Mouse (Mus musculus): ENCODE data around the gene 0610010F05Rik. TPM values are rescaled to one million over a fixed set of nuclear protein-coding genes. Genes with fewer than 3 reads are reported as not detected.
"Not testable (repeated sequence)": the region's sequence is repeated elsewhere in the genome, so short reads cannot be mapped to it uniquely, and the experiment has no call there.

The 0610010F05Rik gene
- polyA plus RNA-seq, 1 experiment from 2014 or later = 8.2 TPM

DNA sequence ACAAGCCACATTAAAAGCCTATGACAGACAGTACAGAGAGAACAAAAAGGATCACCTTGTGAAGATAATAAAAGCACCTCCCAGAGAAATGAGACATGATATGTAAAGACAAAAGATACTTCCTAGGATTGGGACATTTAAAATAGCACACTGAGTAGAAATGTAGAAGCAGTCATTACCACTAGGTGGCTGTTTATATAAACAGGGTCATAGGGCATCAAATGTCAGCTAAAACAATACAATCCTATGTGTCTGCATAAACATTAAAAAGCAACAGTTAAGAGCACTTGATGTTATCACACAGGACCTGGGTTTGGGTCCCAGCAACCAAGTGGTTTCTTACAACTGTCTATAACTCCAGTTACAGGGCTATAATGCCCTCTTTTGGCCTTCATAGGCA, 2.8 kb downstream of the 0610010F05Rik start:
- H3K9ac ChIP-seq (ENCODE audit: low read depth, low read length) = no peak overlapping the region
- no peaks in the 10 kb centered on the region for H3K9me3 ChIP-seq (replicated peaks; ENCODE audit: control insufficient read depth, low read length)
- H3K36me3 ChIP-seq (ENCODE audit: control insufficient read depth, insufficient read depth) = no peaks in the 10 kb centered on the region
- H3K4me1 ChIP-seq (ENCODE audit: control insufficient read depth, low read depth, low read length) = peaks cover 12% of the 10 kb centered on the region
- no peak for ATAC-seq (ENCODE audit: low read depth)
- H3K27ac ChIP-seq (ENCODE audit: low read length) = no peak overlapping the region
- no peak overlapping the region for H3K4me2 ChIP-seq (ENCODE audit: low read depth, low read length)
- H3K4me3 ChIP-seq (ENCODE audit: low read depth, low read length) = no peak overlapping the region
- no peaks in the 10 kb centered on the region for H3K27me3 ChIP-seq (ENCODE audit: control insufficient read depth, insufficient read depth, low read depth, low read length)

- Histone ChIP-seq H3K4me3 (ENCODE audit: low read depth, low read length) (no peak overlapping the region), H3K36me3 (ENCODE audit: control insufficient read depth, insufficient read depth) (no peaks in the 10 kb centered on the region), H3K27me3 (ENCODE audit: control insufficient read depth, insufficient read depth, low read depth, low read length) (no peaks in the 10 kb centered on the region), H3K27ac (ENCODE audit: low read length) (no peak overlapping the region), H3K9me3 (replicated peaks; ENCODE audit: control insufficient read depth, low read length) (no peaks in the 10 kb centered on the region), H3K9ac (ENCODE audit: low read depth, low read length) (no peak overlapping the region), H3K4me2 (ENCODE audit: low read depth, low read length) (no peak overlapping the region), H3K4me1 (ENCODE audit: control insufficient read depth, low read depth, low read length) (no peaks in the 10 kb centered on the region)
- no peak for ATAC-seq (ENCODE audit: low read depth)
- WGBS (ENCODE audit: insufficient replicate concordance) = 44% methylated on average over 5 of the region's 5 CpGs
Observed at GRCm38 (mm10) chr11:23618995-23619394, 14.4 kb downstream of the 0610010F05Rik start.

DNA sequence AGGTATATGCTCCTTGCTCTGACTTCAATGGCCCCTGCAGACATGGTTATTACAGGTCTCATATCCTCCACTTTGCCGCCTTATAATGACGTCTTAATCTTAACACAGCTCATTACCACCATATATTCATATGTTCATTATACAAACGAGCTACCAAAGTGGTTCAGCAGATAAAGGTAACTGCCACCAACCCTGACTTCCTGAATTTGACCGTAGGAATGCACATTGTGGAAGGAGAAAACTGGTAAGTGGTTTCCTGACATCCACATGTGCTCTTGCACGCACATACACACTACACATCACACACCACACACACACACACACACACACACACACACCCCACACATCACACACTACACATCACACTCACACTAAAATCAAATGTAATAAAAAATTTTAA, 18.9 kb downstream of the 0610010F05Rik start:
- H3K27me3 ChIP-seq (ENCODE audit: control insufficient read depth, insufficient read depth, low read depth, low read length) = no peaks in the 10 kb centered on the region
- 31% methylated on average over 5 of the region's 5 CpGs for WGBS (ENCODE audit: insufficient replicate concordance)
- H3K4me2 ChIP-seq (ENCODE audit: low read depth, low read length) = no peak overlapping the region
- H3K36me3 ChIP-seq (ENCODE audit: control insufficient read depth, insufficient read depth) = no peaks in the 10 kb centered on the region
- H3K4me3 ChIP-seq (ENCODE audit: low read depth, low read length) = no peak overlapping the region
- ATAC-seq (ENCODE audit: low read depth) = no peak
- no peak overlapping the region for H3K9ac ChIP-seq (ENCODE audit: low read depth, low read length)
- no peaks in the 10 kb centered on the region for H3K4me1 ChIP-seq (ENCODE audit: control insufficient read depth, low read depth, low read length)
- H3K27ac ChIP-seq (ENCODE audit: low read length) = no peak overlapping the region
- no peaks in the 10 kb centered on the region for H3K9me3 ChIP-seq (replicated peaks; ENCODE audit: control insufficient read depth, low read length)

DNA sequence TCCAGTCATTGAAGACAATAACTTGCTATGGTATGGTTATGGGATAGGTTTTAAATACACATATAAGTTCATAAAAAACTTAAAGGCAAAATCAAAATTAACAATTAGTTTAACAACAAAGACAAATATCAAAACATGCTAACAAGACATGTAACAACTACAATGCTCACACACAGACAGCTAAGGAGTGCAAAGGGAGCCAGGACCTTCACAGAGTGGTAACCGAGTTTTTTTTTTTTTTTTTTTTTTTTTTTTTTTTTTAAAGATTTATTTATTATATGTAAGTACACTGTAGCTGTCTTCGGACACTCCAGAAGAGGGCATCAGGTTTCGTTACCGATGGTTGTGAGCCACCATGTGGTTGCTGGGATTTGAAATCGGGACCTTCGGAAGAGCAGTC, 26.1 kb downstream of the 0610010F05Rik start:
- H3K4me2 ChIP-seq (ENCODE audit: low read depth, low read length); H3K27me3 ChIP-seq (ENCODE audit: control insufficient read depth, insufficient read depth, low read depth, low read length); ATAC-seq (ENCODE audit: low read depth); H3K9ac ChIP-seq (ENCODE audit: low read depth, low read length); H3K27ac ChIP-seq (ENCODE audit: low read length); H3K4me1 ChIP-seq (ENCODE audit: control insufficient read depth, low read depth, low read length); H3K9me3 ChIP-seq (replicated peaks; ENCODE audit: control insufficient read depth, low read length); H3K36me3 ChIP-seq (ENCODE audit: control insufficient read depth, insufficient read depth); H3K4me3 ChIP-seq (ENCODE audit: low read depth, low read length): not testable (repeated sequence)
- WGBS (ENCODE audit: insufficient replicate concordance) = 79% methylated on average over 6 of the region's 6 CpGs

GRCm38 (mm10) chr11:23570130-23570529, 63.3 kb downstream of the 0610010F05Rik start:
- ATAC-seq (ENCODE audit: low read depth) = no peak
- Histone ChIP-seq H3K9me3 (replicated peaks; ENCODE audit: control insufficient read depth, low read length) (no peaks in the 10 kb centered on the region), H3K27ac (ENCODE audit: low read length) (no peak overlapping the region), H3K4me3 (ENCODE audit: low read depth, low read length) (no peak overlapping the region), H3K4me1 (ENCODE audit: control insufficient read depth, low read depth, low read length) (no peaks in the 10 kb centered on the region), H3K9ac (ENCODE audit: low read depth, low read length) (no peak overlapping the region), H3K36me3 (ENCODE audit: control insufficient read depth, insufficient read depth) (no peaks in the 10 kb centered on the region), H3K27me3 (ENCODE audit: control insufficient read depth, insufficient read depth, low read depth, low read length) (no peaks in the 10 kb centered on the region), H3K4me2 (ENCODE audit: low read depth, low read length) (no peak overlapping the region)
- 65% methylated on average over 7 of the region's 7 CpGs for WGBS (ENCODE audit: insufficient replicate concordance)

DNA sequence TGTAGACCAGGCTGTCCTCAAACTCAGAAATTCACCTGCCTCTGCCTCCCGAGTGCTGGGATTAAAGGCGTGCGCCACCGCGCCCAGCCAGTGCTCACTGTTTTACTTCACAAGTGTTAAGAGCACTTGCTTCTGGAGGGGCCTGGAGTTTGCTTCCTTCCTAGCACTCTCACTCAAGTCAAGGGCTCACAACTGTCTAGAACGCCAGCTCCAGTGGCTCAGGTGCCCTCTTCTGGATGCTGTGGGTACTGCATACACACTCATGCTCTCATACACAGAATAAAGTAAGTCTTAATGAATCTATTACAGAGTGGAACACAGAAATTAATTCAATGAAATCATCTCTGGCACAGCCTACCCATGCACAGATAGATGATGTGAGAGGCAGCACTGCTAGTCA, 67.7 kb downstream of the 0610010F05Rik start:
- H3K27ac ChIP-seq (ENCODE audit: low read length) = no peak overlapping the region
- H3K4me3 ChIP-seq (ENCODE audit: low read depth, low read length) = no peak overlapping the region
- no peak overlapping the region for H3K4me2 ChIP-seq (ENCODE audit: low read depth, low read length)
- H3K4me1 ChIP-seq (ENCODE audit: control insufficient read depth, low read depth, low read length) = no peaks in the 10 kb centered on the region
- H3K9ac ChIP-seq (ENCODE audit: low read depth, low read length) = no peak overlapping the region
- H3K9me3 ChIP-seq (replicated peaks; ENCODE audit: control insufficient read depth, low read length) = no peaks in the 10 kb centered on the region
- H3K27me3 ChIP-seq (ENCODE audit: control insufficient read depth, insufficient read depth, low read depth, low read length) = no peaks in the 10 kb centered on the region
- ATAC-seq (ENCODE audit: low read depth) = no peak
- no peaks in the 10 kb centered on the region for H3K36me3 ChIP-seq (ENCODE audit: control insufficient read depth, insufficient read depth)
- 52% methylated on average over 6 of the region's 6 CpGs for WGBS (ENCODE audit: insufficient replicate concordance)

- H3K27ac ChIP-seq (ENCODE audit: low read length) = no peak overlapping the region
- no peak overlapping the region for H3K9ac ChIP-seq (ENCODE audit: low read depth, low read length)
- no peak overlapping the region for H3K4me3 ChIP-seq (ENCODE audit: low read depth, low read length)
- no peaks in the 10 kb centered on the region for H3K36me3 ChIP-seq (ENCODE audit: control insufficient read depth, insufficient read depth)
- H3K4me2 ChIP-seq (ENCODE audit: low read depth, low read length) = no peak overlapping the region
- H3K9me3 ChIP-seq (replicated peaks; ENCODE audit: control insufficient read depth, low read length) = no peaks in the 10 kb centered on the region
- ATAC-seq (ENCODE audit: low read depth) = no peak
- 55% methylated on average over 6 of the region's 6 CpGs for WGBS (ENCODE audit: insufficient replicate concordance)
- H3K27me3 ChIP-seq (ENCODE audit: control insufficient read depth, insufficient read depth, low read depth, low read length) = no peaks in the 10 kb centered on the region
- H3K4me1 ChIP-seq (ENCODE audit: control insufficient read depth, low read depth, low read length) = no peaks in the 10 kb centered on the region
Observed at GRCm38 (mm10) chr11:23557039-23557630, 76.3 kb downstream of the 0610010F05Rik start.

- no peak for ATAC-seq (ENCODE audit: low read depth)
- Histone ChIP-seq H3K9me3 (replicated peaks; ENCODE audit: control insufficient read depth, low read length) (no peaks in the 10 kb centered on the region), H3K27me3 (ENCODE audit: control insufficient read depth, insufficient read depth, low read depth, low read length) (no peaks in the 10 kb centered on the region), H3K9ac (ENCODE audit: low read depth, low read length) (no peak overlapping the region), H3K4me3 (ENCODE audit: low read depth, low read length) (no peak overlapping the region), H3K36me3 (ENCODE audit: control insufficient read depth, insufficient read depth) (no peaks in the 10 kb centered on the region), H3K4me1 (ENCODE audit: control insufficient read depth, low read depth, low read length) (no peaks in the 10 kb centered on the region), H3K27ac (ENCODE audit: low read length) (no peak overlapping the region), H3K4me2 (ENCODE audit: low read depth, low read length) (no peak overlapping the region)
- WGBS (ENCODE audit: insufficient replicate concordance) = 51% methylated on average over 2 of the region's 2 CpGs
Observed at GRCm38 (mm10) chr11:23537446-23537845, 96.0 kb downstream of the 0610010F05Rik start.

DNA sequence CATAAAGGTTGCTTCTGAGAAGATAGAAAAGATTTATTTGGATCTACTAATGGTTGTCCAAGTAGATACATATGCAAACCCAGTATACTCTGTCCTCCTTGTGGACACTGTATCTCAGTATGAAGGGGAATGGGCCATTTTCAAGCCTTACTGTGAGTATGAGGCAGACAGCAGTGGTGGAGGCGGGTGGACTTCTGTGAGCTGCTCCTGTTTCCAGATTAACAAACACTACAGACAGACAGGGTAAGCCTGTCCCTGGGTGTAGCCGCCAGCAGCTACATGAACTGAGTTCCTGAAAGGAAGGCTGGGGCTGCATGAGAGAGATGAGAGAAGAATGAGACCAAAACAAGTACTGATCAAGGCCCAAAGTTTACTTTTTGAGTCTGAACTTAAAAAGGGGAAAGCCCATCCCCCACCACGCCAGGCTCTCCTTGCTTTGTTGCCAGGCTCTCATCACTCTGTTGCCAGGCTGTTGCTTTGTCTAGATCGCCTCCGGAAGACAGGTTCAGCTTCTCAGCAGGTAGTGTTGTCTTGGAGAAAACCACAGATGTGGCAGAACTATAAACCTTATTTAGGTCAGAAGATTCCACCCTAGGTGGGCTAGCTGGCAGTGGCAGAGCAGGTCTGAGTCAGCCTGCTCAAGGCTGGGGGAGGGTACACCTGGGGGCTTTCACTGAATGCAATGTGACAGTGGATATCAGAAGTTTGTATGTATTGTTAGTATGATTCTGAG, 112.8 kb downstream of the 0610010F05Rik start, which contains the start of gene 1700093K21Rik:
TSS of gene 1700093K21Rik (minus strand) at position 683 of the 733 bp plus-strand sequence.
- Histone ChIP-seq H3K27me3 (ENCODE audit: control insufficient read depth, insufficient read depth, low read depth, low read length) (no peaks in the 10 kb centered on the region), H3K9me3 (replicated peaks; ENCODE audit: control insufficient read depth, low read length) (no peaks in the 10 kb centered on the region), H3K4me1 (ENCODE audit: control insufficient read depth, low read depth, low read length) (no peaks in the 10 kb centered on the region), H3K9ac (ENCODE audit: low read depth, low read length) (no peak within 1 kb of the TSS), H3K27ac (ENCODE audit: low read length) (no peak within 1 kb of the TSS), H3K4me2 (ENCODE audit: low read depth, low read length) (no peak within 1 kb of the TSS), H3K4me3 (ENCODE audit: low read depth, low read length) (no peak within 1 kb of the TSS), H3K36me3 (ENCODE audit: control insufficient read depth, insufficient read depth) (no peaks in the 10 kb centered on the region)
- ATAC-seq (ENCODE audit: low read depth) = no peak
- 61% methylated on average over 5 of the region's 5 CpGs for WGBS (ENCODE audit: insufficient replicate concordance)
